Comparison of ENCODE assay signal across 10 mouse cellular contexts in genomic region chr13:52476222-52476621, GRCm38 (mm10). TPM values are rescaled to one million over a fixed set of nuclear protein-coding genes. Genes with fewer than 3 reads are reported as not detected.
DNase-seq lines count a peak whose midpoint lies in the region; ATAC-seq lines count a peak whose summit lies in the region.
"Had no signal": no experiment of that assay in that cellular context is flagged by ENCODE, and none has a peak within 500 bp of the region (broad histone marks: within the 10 kb centered on the region; RNA-seq: fewer than 3 reads in every experiment).

No protein-coding gene starts in this region.

- no peak for ATAC-seq in hindbrain, embryonic 14.5 days (ENCODE audit: low FRiP score)

- H3K36me3 ChIP-seq in splenic B cell, adult 2 months (ENCODE audit: control insufficient read depth, insufficient read depth, low read length, poor library complexity, severe bottlenecking), result no peaks in the 10 kb centered on the region
- H3K36me3 ChIP-seq in hindbrain, embryonic 14.5 days (replicated peaks; ENCODE audit: control insufficient read depth, insufficient read depth), result no peaks in the 10 kb centered on the region
- H3K36me3 ChIP-seq: limb, embryonic 12.5 days had no signal

- DNase-seq in heart, adult 11 months, result peak; percentile 15
- DNase-seq in heart, adult 18-20 months, result no peak
- DNase-seq in lung, postnatal 14 days, result peak; percentile 6
- DNase-seq in lung, postnatal 4 days, result no peak
- peak; percentile 11 for DNase-seq in c-Kit-positive CD71-positive TER-119-positive erythroid progenitor cells, embryonic 14.5 days (ENCODE audit: low spot score)
- peak; percentile 65 for DNase-seq in splenic B cell, adult 2 months (ENCODE audit: low read depth, low spot score)
- no peak for DNase-seq in cerebellum, postnatal 36 days
- DNase-seq in hindbrain, embryonic 14.5 days (ENCODE audit: low spot score), result no peak
- DNase-seq: heart, postnatal 4 days had no signal

- H3K4me1 ChIP-seq in hindbrain, embryonic 14.5 days (replicated peaks; ENCODE audit: control insufficient read depth, insufficient read depth, low read length), result no peaks in the 10 kb centered on the region
- H3K4me1 ChIP-seq: limb, embryonic 12.5 days had no signal

- H3K9me3 ChIP-seq in hindbrain, embryonic 14.5 days (ENCODE audit: control insufficient read depth, low read length), result no peaks in the 10 kb centered on the region
- H3K9me3 ChIP-seq: limb, embryonic 12.5 days had no signal

- H3K4me2 ChIP-seq in hindbrain, embryonic 14.5 days (replicated peaks), result no peak overlapping the region
- H3K4me2 ChIP-seq: limb, embryonic 12.5 days had no signal

- no peaks in the 10 kb centered on the region for H3K27me3 ChIP-seq in splenic B cell, adult 2 months (ENCODE audit: control insufficient read depth, insufficient read depth, low read length, poor library complexity, severe bottlenecking)
- no peaks in the 10 kb centered on the region for H3K27me3 ChIP-seq in hindbrain, embryonic 14.5 days (ENCODE audit: control insufficient read depth, insufficient read depth, low read length)
- H3K27me3 ChIP-seq: limb, embryonic 12.5 days had no signal

- WGBS in hindbrain, embryonic 14.5 days, result 59% methylated on average over 3 of the region's 3 CpGs

- no peak overlapping the region for H3K9ac ChIP-seq in hindbrain, embryonic 14.5 days
- H3K9ac ChIP-seq: limb, embryonic 12.5 days had no signal

- no peak overlapping the region for H3K4me3 ChIP-seq in hindbrain, embryonic 14.5 days (replicated peaks; ENCODE audit: low read length)
- H3K4me3 ChIP-seq: limb, embryonic 12.5 days had no signal

- H3K27ac ChIP-seq in hindbrain, embryonic 14.5 days, result no peak overlapping the region
- H3K27ac ChIP-seq: limb, embryonic 12.5 days had no signal

RNA-seq across cellular contexts. Expression of gene Diras2, which starts 54.9 kb away (rescaled TPM):
- under 1 TPM; 0.25 to 0.39 TPM for total RNA-seq in heart, adult 18-20 months (2021)
- polyA plus RNA-seq in hindbrain, embryonic 14.5 days (2014; fragmentation: Nextera tagmentation; extraction: Ambion mirVana), result 4.0 and 4.9 TPM in 2 replicates

Comparison
In these comparisons a context has a peak if more than half of its experiments do, and no peak if none do; other contexts are left out.
1. DNase-seq: peak in heart, adult 11 months (single experiment), lung, postnatal 14 days (single experiment), c-Kit-positive CD71-positive TER-119-positive erythroid progenitor cells, embryonic 14.5 days (single experiment) and splenic B cell, adult 2 months (single experiment); none in heart, adult 18-20 months (0 of 2), lung, postnatal 4 days (0 of 2), cerebellum, postnatal 36 days (0 of 2) and hindbrain, embryonic 14.5 days (single experiment).